Mouse (Mus musculus) lung, embryonic 14.5 days (tissue): ENCODE data around the gene Mrpl48. TPM values are rescaled to one million over a fixed set of nuclear protein-coding genes. Genes with fewer than 3 reads are reported as not detected.

ENCODE experiments used
- ATAC-seq: fragments of 200-750 bp; cut with Nextera tagmentation; 2 replicates; pipeline ENCODE4 v1.8.0; 2017; ENCODE audit warnings: mild to moderate bottlenecking, moderate TSS enrichment, moderate library complexity; ENCODE audit not compliant: insufficient read depth
- DNase-seq: peaks from one replicate; pipeline ENCODE4 v3.0.0-alpha.2; 2015
- H3K27ac ChIP-seq: fragments of 300-500 bp; sonication (generic); 2 replicates; pipeline ENCODE4 v1.5.1; 2014; ENCODE audit warnings: low read depth, mild to moderate bottlenecking, moderate library complexity
- H3K27me3 ChIP-seq: fragments of 300-500 bp; sonication (generic); 2 replicates; pipeline ENCODE4 v1.6.1; 2014; ENCODE audit warnings: low read length, control low read depth; ENCODE audit not compliant: insufficient read depth
- H3K36me3 ChIP-seq: fragments of 300-500 bp; sonication (generic); 2 replicates; pipeline ENCODE4 v1.6.1; 2014; ENCODE audit warnings: control low read depth; ENCODE audit not compliant: insufficient read depth
- H3K4me1 ChIP-seq: fragments of 300-500 bp; sonication (generic); 2 replicates; pipeline ENCODE4 v1.6.1; 2014; ENCODE audit warnings: antibody characterized with exemption, control low read depth; ENCODE audit not compliant: insufficient read depth
- H3K4me2 ChIP-seq: fragments of 300-500 bp; sonication (generic); 2 replicates; pipeline ENCODE4 v1.6.1; 2014; ENCODE audit warnings: mild to moderate bottlenecking
- H3K4me3 ChIP-seq: fragments of 300-500 bp; sonication (generic); 2 replicates; pipeline ENCODE4 v1.5.1; 2014; ENCODE audit warnings: low read depth, low read length
- H3K9ac ChIP-seq: fragments of 300-500 bp; sonication (generic); 2 replicates; pipeline ENCODE4 v1.6.1; 2014
- H3K9me3 ChIP-seq: fragments of 300-500 bp; sonication (generic); 2 replicates; pipeline ENCODE4 v1.6.1; 2016; ENCODE audit warnings: low read depth, low read length, control low read depth
- CTCF ChIP-seq: IDR thresholded peaks from 2 replicates; pipeline ENCODE4 v1.5.1; 2016; ENCODE audit warnings: antibody characterized with exemption, low read depth
- WGBS: fragments of 180-500 bp; shearing (Covaris S2); extraction: QIAGEN DNeasy Blood & Tissue Kit; methylation state at CpG from one replicate; pipeline ENCODE4 v1.1.7; 2014; 5-methylcytosine and 5-hydroxymethylcytosine counted together
- polyA plus RNA-seq: library from polyadenylated mRNA; unstranded; fragments of >200 nt; fragmentation: Nextera tagmentation; extraction: Ambion mirVana; gene quantifications from 2 replicates; pipeline ENCODE4 v1.2.1, GENCODE M21; 2014

Mrpl48 gene
- polyA plus RNA-seq, 1 experiment from 2014 or later, result 77.2 TPM

DNA sequence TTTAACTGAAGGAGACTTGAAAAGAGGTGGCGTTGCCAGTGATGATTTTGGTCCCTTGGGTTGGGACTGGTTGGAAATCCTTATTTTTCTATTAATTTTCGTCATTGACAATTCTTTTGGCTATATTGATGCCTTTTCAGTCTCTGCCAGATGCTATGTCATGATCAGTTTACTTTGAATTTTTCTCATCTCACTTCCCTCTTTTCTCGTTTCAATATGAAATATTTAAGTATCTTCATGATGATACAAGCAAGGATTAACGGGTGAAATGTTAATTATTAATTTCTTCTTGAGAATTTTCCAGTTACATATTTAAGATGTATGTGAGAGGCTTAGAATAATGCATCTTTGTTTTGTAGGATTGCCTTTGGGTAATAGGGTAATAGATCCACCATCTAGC, 809 bp upstream of the Mrpl48 start:
- DNase-seq (no peak), ATAC-seq (no peak)
- no peak for TF ChIP-seq CTCF
- Histone ChIP-seq H3K4me3 (peak overlapping the region; percentile 100), H3K27me3 (no peaks in the 10 kb centered on the region), H3K9me3 (no peaks in the 10 kb centered on the region), H3K4me2 (peak overlapping the region; percentile 85), H3K27ac (no peak overlapping the region), H3K36me3 (no peaks in the 10 kb centered on the region), H3K9ac (peak overlapping the region; percentile 97), H3K4me1 (no peaks in the 10 kb centered on the region; the same call in 1 of the 2 replicates)
- 9% methylated on average over 4 of the region's 4 CpGs for WGBS

DNA sequence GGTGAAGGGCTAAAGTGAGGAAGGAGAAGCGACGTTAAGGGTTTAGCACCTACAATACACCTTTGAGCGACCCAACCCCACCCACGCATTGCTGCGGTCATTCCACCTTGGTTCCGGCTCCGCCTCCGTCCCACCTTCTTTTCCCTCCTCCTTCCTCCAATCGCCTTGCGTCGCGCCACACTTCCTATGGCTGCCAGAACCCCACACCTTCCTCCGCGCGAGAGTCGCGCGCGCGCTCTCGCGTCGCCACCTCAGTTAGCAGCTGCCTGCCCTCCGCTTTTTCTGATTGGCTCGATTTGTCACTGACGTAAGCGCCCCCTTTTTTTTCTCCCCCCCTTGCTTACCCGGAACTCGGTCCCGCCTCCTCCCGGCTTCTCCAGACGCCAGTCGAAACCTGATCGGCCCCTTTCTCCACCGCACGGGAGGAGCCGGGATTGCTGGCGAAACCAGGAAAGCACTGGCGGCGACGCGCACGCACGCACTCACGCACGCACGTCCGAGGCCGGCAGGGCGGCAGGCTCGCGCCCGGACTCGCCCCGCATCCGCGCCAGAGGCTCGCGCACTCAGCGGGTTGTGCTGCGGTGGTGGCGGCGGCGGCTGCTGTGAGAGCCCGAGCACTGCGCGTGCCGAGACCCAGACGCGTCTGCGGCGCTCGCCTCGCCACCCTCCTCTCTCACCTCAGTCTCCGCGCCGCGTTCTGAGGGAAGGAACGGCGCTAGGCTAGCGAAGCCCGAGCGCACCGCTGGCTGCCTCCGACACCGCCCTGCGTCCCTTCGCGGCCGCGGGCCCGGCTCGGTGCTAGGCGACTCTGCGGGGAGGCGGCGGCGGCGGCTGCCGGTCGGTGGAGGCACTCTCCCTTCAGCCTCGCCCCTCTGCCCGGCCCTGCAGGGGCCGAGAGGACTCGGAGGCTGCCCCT, 629 bp downstream of the Mrpl48 start, which contains the start of gene Rab6a:
Rab6a (plus strand) TSS at position 197 of the 916 bp plus-strand sequence.
- ATAC-seq (peak; percentile 97), DNase-seq (peak; percentile 99)
- Histone ChIP-seq H3K9me3 (no peaks in the 10 kb centered on the region), H3K4me3 (peak within 1 kb of the TSS; percentile 100), H3K4me1 (no peaks in the 10 kb centered on the region; the same call in 1 of the 2 replicates), H3K4me2 (peak within 1 kb of the TSS; percentile 85), H3K27me3 (no peaks in the 10 kb centered on the region), H3K9ac (peak within 1 kb of the TSS; percentile 97), H3K27ac (peak within 1 kb of the TSS; percentile 99), H3K36me3 (no peaks in the 10 kb centered on the region)
- under 1% methylated on average over 102 of the region's 105 CpGs for WGBS
- TF ChIP-seq CTCF, result peak; percentile 33; the same call in 1 of the 2 replicates

- H3K9me3 ChIP-seq, result no peaks in the 10 kb centered on the region
- 63% methylated on average over 5 of the region's 5 CpGs for WGBS
- no peaks in the 10 kb centered on the region for H3K36me3 ChIP-seq
- H3K4me3 ChIP-seq, result no peak overlapping the region
- TF ChIP-seq CTCF, result no peak
- no peaks in the 10 kb centered on the region for H3K27me3 ChIP-seq
- DNase-seq (no peak), ATAC-seq (no peak)
- H3K27ac ChIP-seq, result no peak overlapping the region
- no peaks in the 10 kb centered on the region for H3K4me1 ChIP-seq
- H3K9ac ChIP-seq, result no peak overlapping the region
- no peak overlapping the region for H3K4me2 ChIP-seq
Observed at GRCm38 (mm10) chr7:100600211-100600610, 7.9 kb downstream of the Mrpl48 start.

DNA sequence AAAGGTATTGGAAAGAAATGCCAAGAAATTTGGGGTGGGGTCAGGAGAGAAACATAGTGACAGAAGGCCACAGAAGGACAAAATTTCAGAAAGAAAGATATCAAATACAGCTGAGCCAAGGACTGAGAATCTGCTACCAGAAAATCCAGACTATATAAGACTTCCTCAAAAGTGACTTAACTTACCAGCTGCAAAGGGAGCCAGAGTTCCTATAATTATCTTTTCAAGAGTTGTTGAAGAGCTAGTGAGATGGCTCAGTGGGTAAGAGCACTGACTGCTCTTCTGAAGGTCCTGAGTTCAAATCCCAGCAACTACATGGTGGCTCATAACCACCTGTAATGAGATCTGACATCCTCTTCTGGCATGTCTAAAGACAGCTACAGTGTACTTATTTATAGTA, 14.8 kb downstream of the Mrpl48 start:
- ATAC-seq, result no peak
- TF ChIP-seq CTCF, result no peak
- Histone ChIP-seq H3K27ac (no peak overlapping the region), H3K9ac (no peak overlapping the region), H3K9me3 (no peaks in the 10 kb centered on the region), H3K27me3 (no peaks in the 10 kb centered on the region), H3K36me3 (no peaks in the 10 kb centered on the region), H3K4me2 (no peak overlapping the region), H3K4me3 (no peak overlapping the region), H3K4me1 (0 out of 2 replicates have a peak, but pooled peaks cover 4% of the 10 kb centered on the region)
- no peak for DNase-seq

GRCm38 (mm10) chr7:100591522-100591852, 16.6 kb downstream of the Mrpl48 start:
- Histone ChIP-seq H3K4me2 (peak overlapping the region; percentile 62), H3K9me3 (no peaks in the 10 kb centered on the region), H3K4me1 (0 out of 2 replicates have a peak, but pooled peaks cover 4% of the 10 kb centered on the region), H3K4me3 (peak overlapping the region; percentile 50), H3K27me3 (no peaks in the 10 kb centered on the region), H3K36me3 (no peaks in the 10 kb centered on the region), H3K9ac (peak overlapping the region; percentile 65), H3K27ac (peak overlapping the region; percentile 89)
- no peak for DNase-seq
- TF ChIP-seq CTCF, result no peak
- WGBS, result 5% methylated on average over 2 of the region's 2 CpGs
- 0 out of 2 replicates have a peak, but pooled peaks have one; percentile 7 for ATAC-seq

DNA sequence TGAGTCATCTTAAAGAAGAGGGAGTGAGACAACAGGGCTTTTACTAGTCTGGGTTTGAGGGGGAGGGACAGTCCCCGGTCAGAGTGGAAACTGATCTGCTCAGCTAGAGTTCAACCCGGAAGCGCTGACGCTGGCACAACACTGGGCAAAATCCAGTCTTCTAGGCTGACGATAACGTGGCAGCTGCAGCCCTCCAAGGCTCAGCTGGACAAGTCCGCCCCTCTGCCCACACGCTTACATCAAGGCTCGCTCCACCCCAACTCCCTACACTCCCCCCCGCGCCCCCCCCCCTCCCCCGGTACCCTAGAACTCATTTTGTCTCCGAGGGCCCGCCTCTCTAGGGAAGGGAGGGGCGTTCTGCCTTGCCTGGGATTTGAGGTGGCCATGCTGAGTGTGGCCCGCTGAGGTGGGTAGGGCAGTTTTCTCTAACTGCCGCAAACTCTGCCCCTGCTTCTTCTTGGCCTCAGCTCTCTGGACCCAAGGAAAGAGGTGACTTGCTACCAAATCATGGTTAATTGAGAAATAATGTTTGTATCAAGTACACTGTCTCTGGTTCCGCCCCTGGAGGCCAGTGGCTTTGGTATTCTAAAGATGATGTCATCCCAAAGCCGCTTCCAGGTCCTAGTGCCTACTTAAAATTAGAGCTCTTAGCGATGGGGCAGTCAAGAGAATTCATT, 17.1 kb downstream of the Mrpl48 start:
- H3K4me3 ChIP-seq, result peak overlapping the region; percentile 50
- no peaks in the 10 kb centered on the region for H3K36me3 ChIP-seq
- peak overlapping the region; percentile 65 for H3K9ac ChIP-seq
- WGBS, result under 1% methylated on average over 19 of the region's 20 CpGs
- peak; percentile 97 for ATAC-seq
- H3K4me2 ChIP-seq, result peak overlapping the region; percentile 62
- no peaks in the 10 kb centered on the region for H3K9me3 ChIP-seq
- peak; percentile 1; the same call in 1 of the 2 replicates for TF ChIP-seq CTCF
- 0 out of 2 replicates have a peak, but pooled peaks cover 4% of the 10 kb centered on the region for H3K4me1 ChIP-seq
- H3K27ac ChIP-seq, result peak overlapping the region; percentile 89
- DNase-seq, result peak; percentile 87
- no peaks in the 10 kb centered on the region for H3K27me3 ChIP-seq

DNA sequence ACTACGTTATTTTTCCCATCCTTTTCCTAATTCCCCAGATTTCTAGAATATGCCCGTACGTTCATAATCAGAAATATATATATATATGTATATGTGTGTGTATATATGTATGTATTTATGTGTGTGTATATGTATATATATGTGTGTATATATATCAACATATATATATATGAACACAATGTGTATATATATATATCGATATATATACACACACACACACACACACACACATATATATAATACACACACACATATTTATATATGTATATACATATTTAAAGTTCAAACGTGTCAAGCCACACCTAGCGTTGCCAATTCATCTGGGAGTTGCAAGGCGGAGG, 17.6 kb downstream of the Mrpl48 start:
- Histone ChIP-seq H3K27ac (peak overlapping the region; percentile 89), H3K4me2 (peak overlapping the region; percentile 62), H3K9ac (peak overlapping the region; percentile 65), H3K9me3 (no peaks in the 10 kb centered on the region), H3K36me3 (no peaks in the 10 kb centered on the region), H3K4me3 (peak overlapping the region; percentile 50), H3K27me3 (no peaks in the 10 kb centered on the region), H3K4me1 (0 out of 2 replicates have a peak, but pooled peaks cover 4% of the 10 kb centered on the region)
- TF ChIP-seq CTCF, result no peak
- 34% methylated on average over 7 of the region's 7 CpGs for WGBS
- DNase-seq (no peak), ATAC-seq (no peak)
